Mouse (Mus musculus) embryonic fibroblast, embryonic 13.5 days (primary cell): ENCODE data around the gene Fcgr3.
"Not testable (repeated sequence)": the region's sequence is repeated elsewhere in the genome, so short reads cannot be mapped to it uniquely, and the experiment has no call there.

ENCODE experiments used
- CTCF ChIP-seq: IDR thresholded peaks from 2 replicates; pipeline ENCODE4 v1.5.1; 2011; ENCODE audit warnings: mild to moderate bottlenecking, control low read depth, low read length, moderate library complexity, borderline replicate concordance; ENCODE audit not compliant: insufficient read depth
- POLR2A ChIP-seq: IDR thresholded peaks from 2 replicates; pipeline ENCODE4 v1.6.1; 2011; ENCODE audit warnings: low read depth, mild to moderate bottlenecking, control low read depth, low read length, moderate library complexity

- TF ChIP-seq CTCF, POLR2A: not testable (repeated sequence)
Measured at GRCm38 (mm10) chr1:171069508-171069907, 4.8 kb upstream of the Fcgr3 start.
